Mouse (Mus musculus): ENCODE data around the gene Cep126. TPM values are rescaled to one million over a fixed set of nuclear protein-coding genes. Genes with fewer than 3 reads are reported as not detected.

Cep126 gene
- total and polyA plus RNA-seq, 2 experiments from 2014 or later = 2.5 to 6.8 TPM

- Histone ChIP-seq H3K4me3 (ENCODE audit: low read length) (no peak overlapping the region), H3K36me3 (ENCODE audit: insufficient read depth, low read length) (no peaks in the 10 kb centered on the region; the same call in 1 of the 2 replicates), H3K9me3 (ENCODE audit: low read length) (no peaks in the 10 kb centered on the region), H3K4me1 (ENCODE audit: insufficient read depth, low read length) (no peaks in the 10 kb centered on the region), H3K27me3 (ENCODE audit: insufficient read depth, low read length) (no peaks in the 10 kb centered on the region), H3K4me2 (ENCODE audit: low read depth, low read length) (no peak overlapping the region), H3K27ac (no peak overlapping the region), H3K9ac (replicated peaks; ENCODE audit: low read length) (no peak overlapping the region)
- DNase-seq (ENCODE audit: low spot score) = no peak
- no peak for ATAC-seq
- TF ChIP-seq CTCF (IDR thresholded peaks at IDR 0.05; ENCODE audit: low read depth) = no peak
- 98% methylated on average over 5 of the region's 5 CpGs for WGBS
These were observed 19.6 kb downstream of the Cep126 start for GRCm38 (mm10) chr9:8114516-8114915.

DNA sequence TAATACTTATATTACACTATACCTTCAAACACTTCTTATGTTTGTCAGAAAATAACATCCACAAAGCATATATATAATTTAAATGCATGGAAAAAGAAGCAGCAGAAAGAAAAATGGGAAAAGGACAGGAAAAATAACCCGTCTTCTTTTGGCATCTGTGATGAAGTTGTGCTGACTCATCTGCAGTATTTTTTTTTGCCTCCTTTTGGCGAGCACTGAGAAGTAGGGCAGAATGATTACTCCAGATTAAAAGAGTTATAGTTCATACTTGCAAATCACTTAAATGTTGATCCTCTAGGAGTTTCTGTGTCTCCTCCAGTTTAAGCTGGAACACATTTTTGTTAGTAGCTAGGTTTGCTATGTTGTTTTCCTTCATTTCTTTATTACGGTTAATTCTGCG is 31.0 kb downstream of the Cep126 start:
- WGBS = 88% methylated on average over 4 of the region's 4 CpGs
- Histone ChIP-seq H3K4me1 (ENCODE audit: insufficient read depth, low read length) (no peaks in the 10 kb centered on the region), H3K4me2 (ENCODE audit: low read depth, low read length) (no peak overlapping the region), H3K27ac (no peak overlapping the region), H3K9me3 (ENCODE audit: low read length) (no peaks in the 10 kb centered on the region), H3K36me3 (ENCODE audit: insufficient read depth, low read length) (no peaks in the 10 kb centered on the region), H3K27me3 (ENCODE audit: insufficient read depth, low read length) (no peaks in the 10 kb centered on the region), H3K9ac (replicated peaks; ENCODE audit: low read length) (no peak overlapping the region), H3K4me3 (ENCODE audit: low read length) (no peak overlapping the region)
- no peak for DNase-seq (ENCODE audit: low spot score)
- TF ChIP-seq CTCF (IDR thresholded peaks at IDR 0.05; ENCODE audit: low read depth) = no peak
- no peak for ATAC-seq

DNA sequence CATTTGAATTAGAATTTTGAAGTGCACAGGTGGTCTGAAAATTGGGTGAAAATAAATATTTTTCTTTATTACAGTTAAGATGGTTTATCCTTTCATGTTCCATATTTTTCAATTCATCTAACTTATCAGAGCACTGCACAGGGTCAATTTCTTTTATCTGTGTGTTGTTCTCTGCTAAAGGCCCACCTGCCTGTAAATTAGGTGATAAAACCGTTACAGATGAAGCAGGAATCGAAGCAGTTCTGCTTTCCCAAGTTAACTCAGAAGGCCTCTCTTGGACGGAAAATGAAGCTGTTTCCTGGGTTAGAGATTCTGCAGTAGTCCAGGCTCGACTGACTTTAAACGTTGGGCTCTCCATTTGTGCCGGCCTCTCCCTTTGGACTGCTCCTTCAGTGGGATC is 33.1 kb downstream of the Cep126 start:
- Histone ChIP-seq H3K27me3 (ENCODE audit: insufficient read depth, low read length) (no peaks in the 10 kb centered on the region), H3K4me2 (ENCODE audit: low read depth, low read length) (no peak overlapping the region), H3K36me3 (ENCODE audit: insufficient read depth, low read length) (no peaks in the 10 kb centered on the region), H3K9me3 (ENCODE audit: low read length) (no peaks in the 10 kb centered on the region), H3K4me3 (ENCODE audit: low read length) (no peak overlapping the region), H3K9ac (replicated peaks; ENCODE audit: low read length) (no peak overlapping the region), H3K27ac (no peak overlapping the region), H3K4me1 (ENCODE audit: insufficient read depth, low read length) (no peaks in the 10 kb centered on the region)
- DNase-seq (ENCODE audit: low spot score) (no peak), ATAC-seq (no peak)
- WGBS = 89% methylated on average over 6 of the region's 6 CpGs
- no peak for TF ChIP-seq CTCF (IDR thresholded peaks at IDR 0.05; ENCODE audit: low read depth)

- H3K4me3 ChIP-seq (ENCODE audit: low read length) = no peak overlapping the region
- no peak overlapping the region for H3K9ac ChIP-seq (replicated peaks; ENCODE audit: low read length)
- H3K27me3 ChIP-seq (ENCODE audit: insufficient read depth, low read length) = no peaks in the 10 kb centered on the region
- DNase-seq (ENCODE audit: low spot score) = no peak
- H3K9me3 ChIP-seq (ENCODE audit: low read length) = no peaks in the 10 kb centered on the region
- TF ChIP-seq CTCF (IDR thresholded peaks at IDR 0.05; ENCODE audit: low read depth) = no peak
- WGBS = 93% methylated on average over 5 of the region's 5 CpGs
- H3K36me3 ChIP-seq (ENCODE audit: insufficient read depth, low read length) = no peaks in the 10 kb centered on the region
- no peak overlapping the region for H3K4me2 ChIP-seq (ENCODE audit: low read depth, low read length)
- H3K27ac ChIP-seq = no peak overlapping the region
- no peak for ATAC-seq
- no peaks in the 10 kb centered on the region for H3K4me1 ChIP-seq (ENCODE audit: insufficient read depth, low read length)
These were observed 55.2 kb downstream of the Cep126 start for GRCm38 (mm10) chr9:8078882-8079281.

DNA sequence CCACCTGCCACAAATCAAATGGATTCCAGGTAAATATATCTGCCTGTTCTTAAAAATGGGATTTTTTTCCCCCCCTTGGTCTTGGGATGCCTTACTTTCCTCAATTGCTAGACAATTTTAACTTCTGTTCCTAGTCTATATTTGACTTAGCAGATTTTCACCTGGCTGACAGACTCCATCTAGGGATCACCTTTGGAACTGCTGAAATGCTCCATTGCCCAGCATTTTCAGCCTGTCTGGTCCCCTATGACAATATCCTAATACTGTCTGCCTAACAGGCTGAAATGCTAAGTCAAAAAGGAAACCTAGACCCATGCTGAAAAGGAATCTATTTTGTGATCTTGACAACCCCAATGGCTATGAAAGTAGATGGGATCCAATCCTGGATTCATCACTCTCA is 59.7 kb downstream of the Cep126 start:
- Histone ChIP-seq H3K9me3 (ENCODE audit: low read length) (no peaks in the 10 kb centered on the region), H3K27ac (no peak overlapping the region), H3K36me3 (ENCODE audit: insufficient read depth, low read length) (no peaks in the 10 kb centered on the region), H3K9ac (replicated peaks; ENCODE audit: low read length) (no peak overlapping the region), H3K4me2 (ENCODE audit: low read depth, low read length) (no peak overlapping the region), H3K27me3 (ENCODE audit: insufficient read depth, low read length) (no peaks in the 10 kb centered on the region), H3K4me1 (ENCODE audit: insufficient read depth, low read length) (no peaks in the 10 kb centered on the region), H3K4me3 (ENCODE audit: low read length) (no peak overlapping the region)
- ATAC-seq (peak; percentile 74; the same call in 1 of the 2 replicates), DNase-seq (ENCODE audit: low spot score) (peak; percentile 48)
- peak; percentile 63 for TF ChIP-seq CTCF (IDR thresholded peaks at IDR 0.05; ENCODE audit: low read depth)

GRCm38 (mm10) chr9:8073203-8073755 is 60.8 kb downstream of the Cep126 start:
- no peak for TF ChIP-seq CTCF (IDR thresholded peaks at IDR 0.05; ENCODE audit: low read depth)
- ATAC-seq (0 out of 2 replicates have a peak, but pooled peaks have one; percentile 27), DNase-seq (ENCODE audit: low spot score) (no peak)
- Histone ChIP-seq H3K4me2 (ENCODE audit: low read depth, low read length) (no peak overlapping the region), H3K27ac (no peak overlapping the region), H3K9me3 (ENCODE audit: low read length) (no peaks in the 10 kb centered on the region), H3K36me3 (ENCODE audit: insufficient read depth, low read length) (no peaks in the 10 kb centered on the region), H3K9ac (replicated peaks; ENCODE audit: low read length) (no peak overlapping the region), H3K27me3 (ENCODE audit: insufficient read depth, low read length) (no peaks in the 10 kb centered on the region), H3K4me3 (ENCODE audit: low read length) (no peak overlapping the region), H3K4me1 (ENCODE audit: insufficient read depth, low read length) (no peaks in the 10 kb centered on the region)
- WGBS = 95% methylated on average over 3 of the region's 3 CpGs

- Histone ChIP-seq H3K4me2 (ENCODE audit: low read depth, low read length) (no peak overlapping the region), H3K27ac (no peak overlapping the region), H3K9me3 (ENCODE audit: low read length) (no peaks in the 10 kb centered on the region), H3K36me3 (ENCODE audit: insufficient read depth, low read length) (no peaks in the 10 kb centered on the region), H3K27me3 (ENCODE audit: insufficient read depth, low read length) (no peaks in the 10 kb centered on the region), H3K9ac (replicated peaks; ENCODE audit: low read length) (no peak overlapping the region), H3K4me1 (ENCODE audit: insufficient read depth, low read length) (no peaks in the 10 kb centered on the region), H3K4me3 (ENCODE audit: low read length) (no peak overlapping the region)
- ATAC-seq (peak; percentile 77; the same call in 1 of the 2 replicates), DNase-seq (ENCODE audit: low spot score) (peak; percentile 9)
- no peak for TF ChIP-seq CTCF (IDR thresholded peaks at IDR 0.05; ENCODE audit: low read depth)
- WGBS = 65% methylated on average over 3 of the region's 3 CpGs
These were observed 74.5 kb downstream of the Cep126 start for GRCm38 (mm10) chr9:8059636-8060035.

Measured in hindbrain, postnatal 0 days (tissue).